Mouse (Mus musculus) heart, postnatal 0 days (tissue): ENCODE data around the gene Plekha4.
A peak's percentile ranks its signal among the peaks of the same experiment; 100 is the strongest.

ENCODE experiments used
- CTCF ChIP-seq: IDR thresholded peaks from 2 replicates; pipeline ENCODE4 v1.5.1; 2016; ENCODE audit warnings: antibody characterized with exemption, control low read depth, low read depth
- EP300 ChIP-seq: IDR thresholded peaks from 2 replicates; pipeline ENCODE4 v1.6.1; 2016; ENCODE audit warnings: antibody characterized with exemption, low read depth

- peak; percentile 12; the same call in 1 of the 2 replicates for TF ChIP-seq CTCF
- TF ChIP-seq EP300 = no peak
Observed at GRCm38 (mm10) chr7:45521728-45522184, 4.4 kb upstream of the Plekha4 start.
